Mouse (Mus musculus): ENCODE measurements around the gene Olfr142.
"Not testable (repeated sequence)": the region's sequence is repeated elsewhere in the genome, so short reads cannot be mapped to it uniquely, and the experiment has no call there.

Olfr142 gene

GRCm38 (mm10) chr2:90257492-90257891 lies at the start of gene Olfr142:
Olfr142 (minus strand) TSS chr2:90257592.
- DNase-seq (ENCODE audit: low spot score in 2 of 2): no peak

DNA sequence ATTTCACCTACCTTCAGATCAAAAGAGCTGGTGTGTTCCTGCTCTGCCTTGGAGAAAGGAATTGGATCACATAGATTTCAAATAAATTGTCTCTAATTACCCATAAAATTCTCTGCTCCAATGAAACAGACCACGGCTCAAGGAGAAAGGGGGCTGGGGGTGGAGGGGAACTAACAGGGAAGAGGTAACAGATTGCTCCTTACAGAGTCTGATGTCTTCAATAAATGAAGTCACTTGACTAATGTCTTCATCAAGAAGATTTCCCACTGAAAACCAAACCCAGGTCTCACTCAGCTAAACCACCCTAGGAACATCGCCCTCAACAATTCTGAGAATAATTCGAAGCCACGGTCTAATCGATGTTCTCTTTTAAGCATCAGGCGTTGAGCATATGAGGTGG lies 35.3 kb upstream of the Olfr142 start, which contains the start of gene Olfr1272:
Gene Olfr1272, minus strand, starts transcription at position 101 of the 400 bp plus-strand sequence.
- DNase-seq (ENCODE audit: low spot score in 2 of 2): no peak

DNA sequence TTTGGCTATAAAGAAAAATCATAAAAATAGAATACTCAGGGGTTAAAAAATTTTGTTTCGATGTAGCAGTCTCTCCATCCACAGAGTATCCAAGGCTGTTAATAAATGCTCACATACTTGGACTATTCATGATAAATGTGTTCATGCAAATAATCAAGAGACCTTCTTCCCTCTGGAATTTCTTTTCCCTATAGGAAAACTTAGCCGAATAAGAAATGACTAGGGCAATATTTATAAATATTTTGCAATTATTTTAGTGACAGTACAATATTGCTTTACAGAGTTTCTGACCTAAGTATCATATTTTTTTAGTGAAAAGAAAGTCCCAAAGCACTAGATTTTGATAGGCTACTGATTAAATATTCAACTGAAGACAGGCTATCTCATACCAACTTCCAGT lies 13.5 kb upstream of the Olfr142 start, which contains the start of gene Olfr1271:
Gene Olfr1271, minus strand, starts transcription at position 101 of the 400 bp plus-strand sequence.
- no peak for DNase-seq (ENCODE audit: low spot score in 2 of 2)

DNA sequence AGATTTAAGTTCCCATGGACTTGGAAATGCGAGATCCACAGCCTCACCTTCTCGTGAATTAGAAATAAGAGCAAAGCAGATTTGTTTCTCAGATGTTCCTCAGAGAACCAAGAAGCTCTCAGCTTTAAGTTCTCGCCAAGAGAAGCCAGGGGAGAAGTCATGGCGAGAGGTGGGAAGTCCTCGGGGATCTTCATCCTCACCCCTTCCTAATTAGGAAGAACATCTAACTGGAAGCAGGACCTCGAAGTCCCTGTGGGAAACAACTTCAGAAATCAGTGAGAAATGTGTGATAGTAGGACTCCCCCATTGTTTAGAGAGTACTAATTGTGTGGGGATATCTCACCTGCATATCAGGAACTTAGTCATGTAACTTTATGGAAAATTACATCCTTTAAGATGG lies 33.0 kb downstream of the Olfr142 start, which contains the start of gene Olfr1506:
Gene Olfr1506, minus strand, starts transcription at position 101 of the 400 bp plus-strand sequence.
- not testable (repeated sequence) for DNase-seq (ENCODE audit: low spot score in 2 of 2)

All from right cerebral cortex, postnatal 36 days (tissue).